In the genomic region with DNA sequence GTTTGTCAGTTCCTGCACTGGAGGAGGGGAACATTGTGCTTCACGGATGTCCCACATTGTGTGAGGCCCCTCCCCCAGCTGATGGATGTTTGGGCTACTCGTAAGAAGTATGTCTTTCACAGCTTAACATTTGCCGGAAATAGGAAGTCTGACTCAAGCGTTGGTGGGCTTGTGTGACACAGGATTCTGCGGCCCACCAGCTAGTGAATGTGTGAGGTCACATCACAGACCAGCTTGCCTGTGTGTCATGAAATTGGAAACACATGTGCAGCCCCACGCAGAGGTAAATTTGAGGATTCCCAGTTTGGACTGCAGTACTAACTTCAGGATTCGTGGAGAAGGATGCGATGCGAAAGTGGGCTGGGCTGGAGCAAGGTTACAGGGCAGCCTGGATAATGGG, we compare ENCODE assay signal across 15 mouse cellular contexts.
A peak's percentile ranks its signal among the peaks of the same experiment; 100 is the strongest.
DNase-seq lines count a peak whose midpoint lies in the region; ATAC-seq lines count a peak whose summit lies in the region.
"Had no signal": no experiment of that assay in that cellular context is flagged by ENCODE, and none has a peak within 500 bp of the region (broad histone marks: within the 10 kb centered on the region; RNA-seq: fewer than 3 reads in every experiment).

No protein-coding gene starts in this region.

- H3K27me3 ChIP-seq in hindbrain, embryonic 11.5 days (ENCODE audit: control insufficient read depth, insufficient read depth, low read length), result no peaks in the 10 kb centered on the region
- no peaks in the 10 kb centered on the region for H3K27me3 ChIP-seq in hindbrain, embryonic 14.5 days (ENCODE audit: control insufficient read depth, insufficient read depth, low read length)
- no peaks in the 10 kb centered on the region for H3K27me3 ChIP-seq in intestine, embryonic 16.5 days (replicated peaks; ENCODE audit: control insufficient read depth, insufficient read depth, low read length)
- H3K27me3 ChIP-seq: hindbrain, embryonic 15.5 days; kidney, embryonic 15.5 days; Patski had no signal

- H3K9me3 ChIP-seq in hindbrain, embryonic 11.5 days (ENCODE audit: control insufficient read depth, low read length), result no peaks in the 10 kb centered on the region
- peaks cover 6% of the 10 kb centered on the region; the same call in 1 of the 2 replicates for H3K9me3 ChIP-seq in hindbrain, embryonic 14.5 days (ENCODE audit: control insufficient read depth, low read length)
- H3K9me3 ChIP-seq in intestine, embryonic 16.5 days (ENCODE audit: control insufficient read depth, low read length), result peaks cover 2% of the 10 kb centered on the region; the same call in 1 of the 2 replicates
- H3K9me3 ChIP-seq: kidney, embryonic 15.5 days had no signal

- WGBS in hindbrain, embryonic 11.5 days, result 60% methylated on average over 9 of the region's 9 CpGs
- 84% methylated on average over 9 of the region's 9 CpGs for WGBS in hindbrain, embryonic 14.5 days
- WGBS in intestine, embryonic 16.5 days, result 69% methylated on average over 9 of the region's 9 CpGs

- DNase-seq in hindbrain, embryonic 11.5 days (ENCODE audit: low spot score), result peak; percentile 16
- no peak for DNase-seq in hindbrain, embryonic 14.5 days (ENCODE audit: low spot score)
- peak; percentile 81 for DNase-seq in 3T3-L1 (ENCODE audit: low read depth, low spot score)
- peak; percentile 56 for DNase-seq in embryo, embryonic 10 days (ENCODE audit: low spot score)
- DNase-seq in fibroblast of lung, adult 2 months (ENCODE audit: low read depth), result peak; percentile 36
- no peak for DNase-seq in cerebellum, postnatal 10 days
- no peak for DNase-seq in ovary, postnatal 36 days (ENCODE audit: low spot score)
- DNase-seq: adrenal gland, postnatal 14 days; cerebellum, adult 11-12 months; thymus, postnatal 25 days had no signal

- H3K27ac ChIP-seq in hindbrain, embryonic 11.5 days (ENCODE audit: low read depth, low read length), result no peak overlapping the region
- no peak overlapping the region for H3K27ac ChIP-seq in hindbrain, embryonic 14.5 days
- H3K27ac ChIP-seq in intestine, embryonic 16.5 days (ENCODE audit: low read length), result no peak overlapping the region
- H3K27ac ChIP-seq: hindbrain, embryonic 15.5 days; kidney, embryonic 15.5 days had no signal

- ATAC-seq in hindbrain, embryonic 11.5 days (ENCODE audit: low FRiP score), result no peak
- ATAC-seq in hindbrain, embryonic 14.5 days (ENCODE audit: low FRiP score), result no peak
- ATAC-seq in intestine, embryonic 16.5 days, result no peak
- ATAC-seq: Patski had no signal

- no peak overlapping the region for H3K4me2 ChIP-seq in hindbrain, embryonic 11.5 days (replicated peaks; ENCODE audit: low read depth, low read length)
- H3K4me2 ChIP-seq in hindbrain, embryonic 14.5 days (replicated peaks), result no peak overlapping the region
- no peak overlapping the region for H3K4me2 ChIP-seq in intestine, embryonic 16.5 days (ENCODE audit: low read depth, low read length)
- H3K4me2 ChIP-seq: heart, embryonic 11.5 days; hindbrain, embryonic 15.5 days; kidney, embryonic 15.5 days had no signal

- H3K4me3 ChIP-seq in hindbrain, embryonic 11.5 days (ENCODE audit: low read depth, low read length), result no peak overlapping the region
- no peak overlapping the region for H3K4me3 ChIP-seq in hindbrain, embryonic 14.5 days (replicated peaks; ENCODE audit: low read length)
- no peak overlapping the region for H3K4me3 ChIP-seq in intestine, embryonic 16.5 days (ENCODE audit: low read length)
- H3K4me3 ChIP-seq: hindbrain, embryonic 15.5 days; kidney, embryonic 15.5 days had no signal

- no peak overlapping the region for H3K9ac ChIP-seq in hindbrain, embryonic 11.5 days (ENCODE audit: low read depth, low read length)
- no peak overlapping the region for H3K9ac ChIP-seq in hindbrain, embryonic 14.5 days
- no peak overlapping the region for H3K9ac ChIP-seq in intestine, embryonic 16.5 days (ENCODE audit: low read depth, low read length)
- H3K9ac ChIP-seq: hindbrain, embryonic 15.5 days; kidney, embryonic 15.5 days had no signal

- no peaks in the 10 kb centered on the region for H3K4me1 ChIP-seq in hindbrain, embryonic 11.5 days (replicated peaks; ENCODE audit: control insufficient read depth, insufficient read depth, low read length)
- no peaks in the 10 kb centered on the region for H3K4me1 ChIP-seq in hindbrain, embryonic 14.5 days (replicated peaks; ENCODE audit: control insufficient read depth, insufficient read depth, low read length)
- H3K4me1 ChIP-seq in intestine, embryonic 16.5 days (ENCODE audit: control insufficient read depth, insufficient read depth, low read length), result peaks cover 4% of the 10 kb centered on the region; the same call in 1 of the 2 replicates
- H3K4me1 ChIP-seq: hindbrain, embryonic 15.5 days had no signal

- no peaks in the 10 kb centered on the region for H3K36me3 ChIP-seq in hindbrain, embryonic 11.5 days (ENCODE audit: control insufficient read depth, insufficient read depth, low read length)
- H3K36me3 ChIP-seq in hindbrain, embryonic 14.5 days (replicated peaks; ENCODE audit: control insufficient read depth, insufficient read depth), result no peaks in the 10 kb centered on the region
- H3K36me3 ChIP-seq in intestine, embryonic 16.5 days (ENCODE audit: control insufficient read depth, insufficient read depth, low read length), result 0 out of 2 replicates have a peak, but pooled peaks cover 3% of the 10 kb centered on the region
- H3K36me3 ChIP-seq: hindbrain, embryonic 15.5 days had no signal

Comparison
In these comparisons a context has a peak if more than half of its experiments do, and no peak if none do; other contexts are left out.
1. DNase-seq: peak in hindbrain, embryonic 11.5 days (single experiment), 3T3-L1 (single experiment), embryo, embryonic 10 days (single experiment) and fibroblast of lung, adult 2 months (single experiment); none in hindbrain, embryonic 14.5 days (single experiment), cerebellum, postnatal 10 days (0 of 2) and ovary, postnatal 36 days (single experiment).